Mouse (Mus musculus) E14TG2a.4 (cell line): ENCODE measurements around the gene Diaph2.

Experiments
- H3K27me3 ChIP-seq: 2 replicates; pipeline ENCODE4 v1.6.1; 2014; ENCODE audit warnings: low read length, control low read depth; ENCODE audit not compliant: insufficient read depth
- H3K36me3 ChIP-seq: 2 replicates; pipeline ENCODE4 v1.6.1; 2014; ENCODE audit warnings: low read length, control low read depth; ENCODE audit not compliant: insufficient read depth
- H3K4me1 ChIP-seq: replicated peaks from 2 replicates; pipeline ENCODE4 v1.6.1; 2014; ENCODE audit warnings: low read depth, low read length, control low read depth
- H3K4me3 ChIP-seq: replicated peaks from 2 replicates; pipeline ENCODE4 v1.5.1; 2014; ENCODE audit warnings: mild to moderate bottlenecking, low read length
- H3K9me3 ChIP-seq: 2 replicates; pipeline ENCODE4 v1.6.1; 2014; ENCODE audit warnings: low read length, control low read depth
- CTCF ChIP-seq: conservative IDR thresholded peaks from 2 replicates; pipeline ENCODE4 v1.5.1; 2014; ENCODE audit warnings: low read length
- NANOG ChIP-seq: IDR thresholded peaks from 2 replicates; pipeline ENCODE4 v1.6.1; 2014; ENCODE audit warnings: borderline replicate concordance, low read length, mixed read lengths
- POU5F1 ChIP-seq: IDR thresholded peaks from 2 replicates; pipeline ENCODE4 v1.6.1; 2014; ENCODE audit warnings: low read length, borderline replicate concordance

The Diaph2 gene

DNA sequence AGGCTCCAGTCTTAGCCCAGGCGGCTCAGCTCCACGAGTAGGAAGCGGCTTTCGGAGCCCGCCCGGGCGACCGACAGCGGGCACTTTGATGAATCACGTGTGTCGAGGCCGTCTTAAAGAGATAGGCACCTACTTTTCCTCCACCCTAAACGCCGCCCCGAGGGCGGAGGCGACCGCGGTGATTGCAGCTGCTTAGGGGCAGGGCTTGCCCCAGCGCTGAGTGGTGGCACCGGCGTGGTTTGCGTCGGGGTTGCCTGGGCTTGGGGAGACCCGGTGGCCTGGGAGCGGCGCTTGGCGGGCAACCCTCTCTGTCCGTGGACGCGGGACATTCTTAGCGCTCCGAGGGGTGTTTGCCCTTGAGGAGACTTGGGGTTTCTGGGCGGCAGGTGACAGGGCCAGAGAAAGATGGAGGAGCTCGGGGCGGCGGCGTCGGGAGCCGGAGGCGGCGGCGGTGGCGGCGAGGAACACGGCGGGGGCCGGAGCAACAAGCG, at the start of gene Diaph2:
TSS of gene Diaph2 (plus strand) at position 172 of the 491 bp plus-strand sequence.
- TF ChIP-seq CTCF, result no peak
- TF ChIP-seq NANOG, result no peak
- no peak for TF ChIP-seq POU5F1
- H3K9me3 ChIP-seq, result no peaks in the 10 kb centered on the region
- H3K27me3 ChIP-seq, result no peaks in the 10 kb centered on the region
- H3K36me3 ChIP-seq, result no peaks in the 10 kb centered on the region
- peak within 1 kb of the TSS; percentile 82 for H3K4me3 ChIP-seq
- peaks cover 12% of the 10 kb centered on the region for H3K4me1 ChIP-seq

DNA sequence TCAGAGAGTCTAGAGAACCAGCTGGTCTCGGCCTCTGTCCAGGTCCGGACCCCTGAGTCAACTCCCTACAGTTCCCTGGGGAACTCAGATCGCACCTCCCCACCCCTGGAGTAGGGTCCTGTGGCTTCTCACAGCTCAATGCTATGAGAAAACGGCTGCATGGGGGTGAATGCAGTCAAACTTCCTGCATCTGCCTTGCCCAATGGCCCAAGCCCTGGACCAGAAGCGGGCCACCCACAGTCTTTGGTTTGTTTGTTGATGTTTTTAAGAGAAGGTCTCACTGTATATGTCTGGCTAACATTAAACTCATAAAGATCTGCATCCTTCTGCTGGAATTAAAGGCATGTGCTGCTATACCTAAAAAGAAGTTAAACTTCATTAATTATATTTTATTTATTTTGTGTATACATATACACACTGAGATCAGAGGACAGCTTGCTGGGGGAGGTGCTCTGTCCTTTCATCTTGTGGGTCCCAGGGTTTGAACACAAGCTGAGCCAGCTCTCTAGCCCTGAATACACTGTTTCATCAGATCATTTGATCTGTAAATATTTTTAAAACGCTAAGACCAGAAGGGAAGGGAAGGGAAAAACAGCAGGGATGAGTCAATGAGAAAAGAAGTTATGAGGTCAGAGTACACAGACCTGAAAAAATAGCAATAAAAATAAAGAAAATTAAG, 47.8 kb upstream of the Diaph2 start:
- Histone ChIP-seq H3K4me3 (no peak overlapping the region), H3K27me3 (no peaks in the 10 kb centered on the region), H3K36me3 (no peaks in the 10 kb centered on the region), H3K4me1 (no peaks in the 10 kb centered on the region), H3K9me3 (peaks cover 8% of the 10 kb centered on the region; the same call in 1 of the 2 replicates)
- TF ChIP-seq NANOG (no peak), POU5F1 (no peak), CTCF (no peak)

DNA sequence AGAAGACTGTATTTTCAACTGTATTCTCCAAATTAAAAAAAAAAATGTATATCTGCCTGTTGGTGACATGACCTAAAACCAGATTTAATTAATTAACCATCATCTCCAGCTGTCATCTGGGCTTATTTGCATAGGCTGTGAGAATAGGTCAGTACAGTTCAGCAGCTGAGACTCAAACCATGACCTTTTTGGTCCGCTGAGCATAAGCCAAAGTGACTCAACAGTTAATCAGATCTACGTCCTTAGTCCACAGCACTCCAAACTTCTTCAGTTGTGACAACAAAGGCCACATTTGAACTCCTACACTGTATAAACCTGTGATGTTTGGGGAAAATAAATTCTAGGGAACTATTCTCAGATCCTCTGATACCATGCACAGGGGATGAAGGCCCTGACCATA, 39.9 kb upstream of the Diaph2 start:
- Histone ChIP-seq H3K9me3 (peaks cover 11% of the 10 kb centered on the region; the same call in 1 of the 2 replicates), H3K4me3 (no peak overlapping the region), H3K36me3 (no peaks in the 10 kb centered on the region), H3K4me1 (no peaks in the 10 kb centered on the region), H3K27me3 (no peaks in the 10 kb centered on the region)
- TF ChIP-seq CTCF (no peak), NANOG (no peak), POU5F1 (no peak)

DNA sequence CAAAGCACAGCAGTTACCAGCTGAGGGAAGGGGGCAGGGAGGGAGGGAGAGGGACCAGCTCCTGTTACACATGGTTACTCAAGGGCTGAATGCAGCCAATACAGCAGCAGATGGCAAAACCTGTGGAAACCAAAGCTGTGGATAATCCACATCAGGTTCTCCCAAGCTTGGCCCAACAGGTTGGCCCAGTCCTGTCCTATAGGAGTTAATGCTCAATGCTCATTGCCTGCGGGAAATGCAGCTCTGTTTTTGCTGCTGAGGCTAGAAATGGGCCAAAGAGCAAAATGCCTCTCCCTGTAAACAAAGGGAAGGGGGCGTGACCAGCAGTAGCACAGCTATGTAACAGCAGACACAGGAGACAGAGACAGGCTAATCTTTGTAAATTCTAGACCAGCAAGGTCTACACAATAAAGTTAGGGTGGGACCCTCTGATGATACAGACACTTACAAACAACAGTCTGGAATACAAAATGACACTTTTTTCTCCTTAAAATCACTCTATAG, 20.8 kb upstream of the Diaph2 start:
- Histone ChIP-seq H3K27me3 (no peaks in the 10 kb centered on the region), H3K4me1 (no peaks in the 10 kb centered on the region), H3K36me3 (no peaks in the 10 kb centered on the region), H3K4me3 (no peak overlapping the region), H3K9me3 (no peaks in the 10 kb centered on the region)
- TF ChIP-seq POU5F1 (no peak), CTCF (no peak), NANOG (no peak)

DNA sequence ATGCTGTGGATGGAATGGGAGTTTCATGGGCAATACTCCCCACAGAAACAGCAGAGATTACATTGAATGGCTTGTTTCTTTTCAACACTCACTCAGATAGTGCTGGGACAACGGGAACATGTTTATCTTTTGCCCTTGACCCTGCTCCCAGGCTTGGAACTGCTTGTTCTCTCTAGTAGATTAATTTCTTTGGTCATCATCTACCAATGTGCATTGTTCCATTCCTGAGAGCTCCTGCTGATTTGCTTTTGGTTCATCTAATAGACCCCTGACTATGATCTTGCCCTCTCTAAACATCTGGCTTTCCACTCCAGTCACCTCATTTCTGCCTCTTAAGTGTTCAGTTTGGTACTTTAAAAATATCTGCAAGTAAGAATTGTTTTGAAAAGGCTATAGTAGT, 13.0 kb upstream of the Diaph2 start:
- Histone ChIP-seq H3K36me3 (no peaks in the 10 kb centered on the region), H3K4me1 (no peaks in the 10 kb centered on the region)

DNA sequence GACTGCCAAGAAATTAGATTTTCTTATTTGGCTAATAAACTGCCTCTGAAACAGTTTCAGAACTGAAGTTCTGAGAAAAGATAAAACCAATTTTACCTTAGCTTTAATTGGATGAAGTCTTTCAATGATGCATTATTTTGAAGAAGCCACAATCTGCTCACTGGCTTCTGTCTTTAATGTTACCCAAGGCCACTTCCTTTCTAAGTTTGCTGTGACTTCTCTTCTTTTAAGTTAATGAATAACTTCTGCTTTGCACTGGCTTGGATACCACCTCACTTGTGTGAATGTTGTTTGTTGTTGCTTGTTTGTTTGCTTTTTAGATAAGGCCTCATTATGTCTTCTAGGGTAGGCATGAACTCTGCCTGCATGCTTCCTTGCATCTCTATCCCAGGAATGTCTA, 10.3 kb upstream of the Diaph2 start:
- TF ChIP-seq POU5F1 (no peak), CTCF (no peak), NANOG (no peak)
- H3K36me3 ChIP-seq, result no peaks in the 10 kb centered on the region
- H3K4me1 ChIP-seq, result no peaks in the 10 kb centered on the region
- H3K9me3 ChIP-seq, result no peaks in the 10 kb centered on the region
- no peaks in the 10 kb centered on the region for H3K27me3 ChIP-seq
- no peak overlapping the region for H3K4me3 ChIP-seq

More for the DNA sequence above, 13.0 kb upstream of the Diaph2 start:
- Histone ChIP-seq H3K9me3 (no peaks in the 10 kb centered on the region), H3K27me3 (no peaks in the 10 kb centered on the region), H3K4me3 (no peak overlapping the region)
- TF ChIP-seq POU5F1 (no peak), NANOG (no peak), CTCF (no peak)

DNA sequence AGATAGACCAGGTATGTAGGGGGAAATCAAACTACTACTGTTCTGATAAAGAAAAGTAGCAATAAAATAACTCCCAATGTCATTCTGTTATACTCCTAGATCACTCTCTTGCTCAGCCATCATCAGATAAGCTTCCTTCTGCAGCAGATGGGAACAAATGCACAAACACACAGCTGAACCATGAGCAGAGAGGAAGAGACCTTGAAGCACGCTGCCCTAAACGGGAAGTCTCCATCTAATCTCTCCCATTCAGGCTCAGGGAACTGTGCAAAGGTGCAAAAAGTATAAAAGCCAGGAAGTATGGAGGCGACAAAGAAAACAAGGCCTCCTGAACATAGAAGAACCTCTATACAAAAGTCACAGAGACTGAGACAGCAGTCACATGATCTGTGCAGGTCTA, 6.6 kb upstream of the Diaph2 start:
- Histone ChIP-seq H3K27me3 (no peaks in the 10 kb centered on the region), H3K36me3 (no peaks in the 10 kb centered on the region), H3K4me1 (peaks cover 4% of the 10 kb centered on the region; the same call in 1 of the 2 replicates), H3K4me3 (no peak overlapping the region), H3K9me3 (no peaks in the 10 kb centered on the region)
- TF ChIP-seq POU5F1 (no peak), NANOG (no peak), CTCF (no peak)

DNA sequence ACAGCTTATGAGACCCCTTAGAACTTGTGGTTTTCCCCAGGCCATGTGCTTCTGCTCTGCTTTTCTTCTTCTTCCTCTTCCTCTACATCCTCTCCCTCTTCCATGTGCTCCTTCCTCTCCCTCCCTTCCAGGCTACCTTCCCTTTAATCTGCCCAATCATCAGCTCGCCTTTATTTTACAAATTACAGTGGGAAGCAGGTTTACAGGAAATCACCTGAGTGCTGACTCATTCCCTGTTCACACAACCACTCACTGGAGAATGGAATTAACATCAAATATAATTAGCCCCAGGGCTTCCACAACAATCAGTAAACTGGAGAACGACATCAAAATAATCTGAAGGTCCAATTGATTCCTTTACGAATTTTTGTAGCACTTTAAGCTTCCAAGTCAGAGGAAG, 3.6 kb upstream of the Diaph2 start:
- no peaks in the 10 kb centered on the region for H3K27me3 ChIP-seq
- H3K36me3 ChIP-seq, result no peaks in the 10 kb centered on the region
- peaks cover 11% of the 10 kb centered on the region for H3K4me1 ChIP-seq
- TF ChIP-seq CTCF, result no peak
- no peak for TF ChIP-seq POU5F1
- no peak for TF ChIP-seq NANOG
- no peaks in the 10 kb centered on the region for H3K9me3 ChIP-seq
- no peak overlapping the region for H3K4me3 ChIP-seq

DNA sequence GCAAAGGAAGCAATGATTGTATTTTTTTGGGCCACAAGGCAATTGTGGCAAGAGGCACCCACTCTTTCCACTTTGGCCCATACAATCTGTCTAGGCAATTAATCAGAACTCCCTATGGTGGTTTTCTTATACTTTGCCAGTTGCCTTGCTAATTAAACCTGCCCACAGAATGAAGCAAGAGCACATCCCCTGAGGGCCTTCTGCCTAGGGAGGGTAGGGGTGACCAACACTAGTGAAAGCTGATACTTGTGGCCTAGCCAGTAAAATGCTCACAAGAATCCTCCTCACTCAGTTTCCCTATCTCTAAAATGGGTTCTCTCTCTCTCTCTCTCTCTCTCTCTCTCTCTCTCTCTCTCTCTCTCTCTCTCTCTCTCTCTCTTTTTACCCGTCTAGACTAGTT, 440 bp upstream of the Diaph2 start:
- no peak for TF ChIP-seq NANOG
- no peak for TF ChIP-seq CTCF
- no peak for TF ChIP-seq POU5F1
- H3K9me3 ChIP-seq, result no peaks in the 10 kb centered on the region
- H3K4me3 ChIP-seq, result peak overlapping the region; percentile 82
- peaks cover 12% of the 10 kb centered on the region for H3K4me1 ChIP-seq
- no peaks in the 10 kb centered on the region for H3K27me3 ChIP-seq
- no peaks in the 10 kb centered on the region for H3K36me3 ChIP-seq
